Mouse (Mus musculus) urinary bladder, postnatal 14 days (tissue): ENCODE data around the gene Olfr522.
"Not testable (repeated sequence)": the region's sequence is repeated elsewhere in the genome, so short reads cannot be mapped to it uniquely, and the experiment has no call there.

ENCODE experiments used
- DNase-seq: peaks from one replicate; pipeline ENCODE4 v3.0.0; 2021; ENCODE audit warnings: low spot score

Gene Olfr522

DNA sequence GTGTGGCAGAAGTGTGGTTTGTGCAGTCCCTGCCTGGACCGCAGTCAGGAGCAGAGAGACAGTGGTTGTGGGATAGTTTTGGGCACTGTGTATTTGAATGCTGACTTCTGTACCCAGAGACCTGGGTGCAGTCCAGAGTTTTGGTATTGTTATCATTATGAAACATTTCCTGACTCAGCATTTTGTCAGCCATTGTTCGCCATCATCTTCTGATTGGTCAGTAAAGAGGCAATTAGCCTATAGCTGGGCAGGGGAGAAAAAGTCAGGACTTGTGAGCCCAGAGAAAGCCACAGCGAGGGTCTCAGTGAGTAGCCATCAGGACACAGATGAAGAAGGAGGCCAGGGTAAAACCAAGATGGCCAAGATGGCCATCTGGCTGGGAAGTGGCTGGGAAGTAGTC is 4.2 kb downstream of the Olfr522 start:
- DNase-seq, result no peak

DNA sequence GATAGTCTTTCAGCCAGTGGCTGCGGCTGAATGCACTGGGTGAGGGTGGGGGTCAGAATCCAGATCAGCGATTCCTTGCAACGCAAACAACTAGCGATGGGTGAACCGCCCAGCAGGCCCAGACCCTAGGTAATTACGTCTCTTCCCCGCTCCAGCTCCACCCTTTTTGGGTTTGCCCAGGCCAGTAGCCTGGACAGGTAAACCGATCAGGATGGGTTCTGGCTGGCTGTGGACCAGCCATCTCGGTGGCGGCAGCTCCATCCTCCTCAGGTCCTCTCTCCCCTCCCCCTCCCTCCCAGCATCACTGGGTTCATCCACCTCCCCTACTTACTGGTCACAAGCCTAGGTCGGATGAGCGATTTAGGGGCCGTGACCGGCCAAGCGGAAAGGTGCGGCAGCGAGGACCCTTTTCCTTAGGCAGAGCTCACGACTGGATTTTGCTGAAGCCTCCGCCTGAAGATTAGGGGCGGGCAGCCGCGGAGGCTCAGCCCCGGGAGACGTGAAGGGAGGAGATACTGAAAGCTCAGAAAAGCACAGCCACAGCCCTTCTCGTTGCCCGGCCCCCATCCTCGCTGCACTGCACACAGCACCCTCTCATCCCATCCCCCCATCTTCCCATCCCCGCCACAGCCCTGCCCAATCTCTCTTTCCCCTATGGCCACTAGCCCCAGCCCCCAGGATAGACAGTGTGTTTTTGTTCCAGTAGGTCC is 10.2 kb downstream of the Olfr522 start, which contains the start of gene Sprn:
Gene Sprn, minus strand, starts transcription at position 660 of the 710 bp plus-strand sequence.
- no peak for DNase-seq

DNA sequence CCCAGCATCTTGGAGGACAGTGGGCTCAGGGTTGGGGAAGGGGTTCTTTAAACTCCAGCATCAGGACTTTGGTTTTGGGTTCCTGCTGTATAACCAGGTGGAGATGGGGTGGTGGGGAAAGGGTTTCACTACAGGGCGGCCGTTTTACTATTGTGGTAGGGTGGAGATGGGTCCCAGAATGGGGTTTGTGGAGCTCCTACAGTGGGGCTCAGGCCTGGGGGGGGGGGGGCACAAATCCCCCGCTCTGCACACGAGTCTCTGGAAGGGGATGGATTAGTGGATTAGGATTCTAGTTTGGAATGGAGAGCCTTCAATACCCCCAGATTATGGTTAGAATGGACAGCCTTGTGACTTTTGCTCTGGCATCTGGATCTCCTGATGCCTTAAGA is 10.7 kb downstream of the Olfr522 start:
- DNase-seq, result no peak

DNA sequence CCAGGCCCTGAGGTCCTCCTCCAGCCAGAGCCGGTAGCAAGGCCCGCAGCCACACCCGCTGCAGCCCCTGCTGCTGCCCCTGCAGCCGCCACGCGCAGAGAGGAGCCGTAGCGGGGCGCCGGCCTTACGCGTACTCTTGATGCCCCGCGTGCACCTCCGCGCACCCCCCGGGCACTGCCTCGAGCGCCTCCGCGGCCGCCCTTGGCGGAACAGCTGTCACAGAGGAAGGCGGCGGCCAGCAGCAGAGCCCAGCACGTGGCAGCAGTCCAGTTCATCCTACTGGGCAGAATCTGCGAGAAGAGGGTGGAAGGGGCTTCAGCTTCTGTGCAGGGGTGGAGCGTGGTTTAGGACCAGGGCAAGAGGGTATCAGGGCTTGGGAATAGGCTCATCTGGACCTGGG is 11.2 kb downstream of the Olfr522 start:
- no peak for DNase-seq

GRCm38 (mm10) chr7:140144550-140144949 is 20.0 kb downstream of the Olfr522 start:
- DNase-seq, result no peak

DNA sequence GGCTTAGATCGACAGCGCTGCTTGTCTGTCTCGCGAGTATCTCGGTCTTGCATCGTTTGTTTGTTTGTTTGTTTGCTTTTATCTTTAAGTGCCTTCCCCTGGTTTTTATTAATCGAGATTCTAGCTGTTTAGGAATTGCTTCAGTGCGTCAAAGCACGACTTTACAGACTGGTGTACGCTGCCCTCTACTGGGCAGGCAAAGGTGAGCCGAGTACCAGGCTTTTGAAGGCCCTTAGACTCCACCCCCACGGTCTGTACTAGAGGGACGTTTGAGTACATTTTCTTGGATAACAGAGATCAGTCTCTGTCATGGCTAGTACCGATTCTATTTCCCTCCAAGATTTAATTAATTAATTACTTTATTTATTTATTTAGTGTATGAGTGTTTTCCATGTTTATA is 23.2 kb downstream of the Olfr522 start:
- peak; percentile 73 for DNase-seq

DNA sequence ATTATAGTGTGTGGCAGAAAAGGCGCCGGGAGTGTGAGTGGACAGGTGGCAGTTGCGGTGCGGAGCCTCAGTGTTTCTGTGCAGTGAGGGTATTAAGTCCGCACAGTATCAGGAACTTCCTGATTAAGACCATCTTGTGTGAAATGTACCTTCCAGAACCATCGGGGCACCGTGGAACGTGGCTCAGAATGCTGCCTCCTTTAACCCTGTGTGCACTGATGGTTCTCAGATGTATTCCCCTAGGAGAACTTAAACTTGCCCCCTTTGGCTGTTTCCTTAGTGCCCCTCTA is 26.6 kb downstream of the Olfr522 start:
- no peak for DNase-seq

GRCm38 (mm10) chr7:140137135-140138020 is 27.2 kb downstream of the Olfr522 start, which contains the start of gene Mtg1:
Mtg1 (plus strand) TSS chr7:140137564.
- DNase-seq, result peak; percentile 95

- peak; percentile 55 for DNase-seq
These were observed 29.3 kb downstream of the Olfr522 start for GRCm38 (mm10) chr7:140135106-140135770.

GRCm38 (mm10) chr7:140134033-140134432 is 30.5 kb downstream of the Olfr522 start:
- not testable (repeated sequence) for DNase-seq

- DNase-seq, result not testable (repeated sequence)
These were observed 32.4 kb downstream of the Olfr522 start for GRCm38 (mm10) chr7:140132184-140132583.

- no peak for DNase-seq
These were observed 36.7 kb downstream of the Olfr522 start for GRCm38 (mm10) chr7:140127911-140128310.

GRCm38 (mm10) chr7:140126934-140127333 is 37.6 kb downstream of the Olfr522 start:
- no peak for DNase-seq

DNA sequence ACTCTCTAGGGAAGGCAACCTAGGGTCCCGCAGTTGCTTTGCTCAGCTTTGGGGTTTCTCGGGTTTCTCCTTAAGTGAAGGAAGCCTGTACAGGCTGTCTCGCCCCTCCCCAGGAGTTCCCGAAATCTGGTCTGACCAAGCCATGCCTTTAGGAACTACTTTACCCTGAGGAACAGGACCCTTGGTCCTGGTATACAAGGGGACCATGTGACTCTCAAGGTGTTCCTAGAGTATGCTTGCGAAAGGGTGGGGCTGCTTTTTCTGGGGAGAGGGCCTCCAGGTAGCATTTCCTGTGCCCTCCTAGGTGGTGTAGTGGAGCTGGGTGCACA is 38.6 kb downstream of the Olfr522 start:
- no peak for DNase-seq

GRCm38 (mm10) chr7:140125278-140126021 is 39.1 kb downstream of the Olfr522 start:
- peak; percentile 97 for DNase-seq

DNA sequence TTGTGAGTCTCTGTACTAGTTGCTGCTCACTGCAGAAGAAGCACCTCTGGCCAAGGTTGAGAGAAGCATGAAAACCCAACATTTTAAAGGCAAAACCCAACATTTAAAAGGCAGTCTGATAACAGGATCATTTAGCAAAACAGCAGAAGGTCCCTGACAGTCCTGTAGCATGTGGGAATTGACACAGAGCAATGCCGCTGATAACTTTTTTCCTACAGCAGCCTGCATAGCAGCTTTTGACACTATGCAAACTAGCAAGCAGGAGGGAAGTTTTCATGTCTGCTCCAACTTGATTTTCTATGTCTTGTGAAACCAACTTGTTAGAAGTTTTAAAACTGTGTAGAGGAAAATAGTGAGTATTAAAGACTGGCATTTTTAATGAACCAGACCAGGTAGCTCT is 40.2 kb downstream of the Olfr522 start:
- DNase-seq, result no peak

DNA sequence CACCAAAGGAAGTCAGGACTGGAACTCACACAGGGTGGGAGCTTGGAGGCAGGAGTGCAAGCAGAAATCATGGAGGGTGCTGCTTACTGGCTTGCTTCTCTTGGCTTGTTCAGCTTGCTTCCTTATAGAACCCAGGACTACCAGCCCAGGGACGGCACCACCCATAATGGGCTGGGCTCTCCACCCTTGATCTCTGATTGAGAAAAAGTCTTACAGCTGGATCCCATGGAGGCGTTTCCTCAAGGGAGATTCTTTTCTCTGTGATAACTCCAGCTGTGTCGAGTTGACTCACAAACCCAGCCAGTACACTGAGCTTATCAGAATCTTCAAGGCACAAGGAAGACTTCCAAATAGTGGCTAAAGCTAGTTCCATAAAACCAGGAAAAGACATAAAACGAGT is 41.8 kb downstream of the Olfr522 start:
- no peak for DNase-seq

- peak; percentile 32 for DNase-seq
These were observed 43.1 kb downstream of the Olfr522 start for GRCm38 (mm10) chr7:140121338-140121910.

DNA sequence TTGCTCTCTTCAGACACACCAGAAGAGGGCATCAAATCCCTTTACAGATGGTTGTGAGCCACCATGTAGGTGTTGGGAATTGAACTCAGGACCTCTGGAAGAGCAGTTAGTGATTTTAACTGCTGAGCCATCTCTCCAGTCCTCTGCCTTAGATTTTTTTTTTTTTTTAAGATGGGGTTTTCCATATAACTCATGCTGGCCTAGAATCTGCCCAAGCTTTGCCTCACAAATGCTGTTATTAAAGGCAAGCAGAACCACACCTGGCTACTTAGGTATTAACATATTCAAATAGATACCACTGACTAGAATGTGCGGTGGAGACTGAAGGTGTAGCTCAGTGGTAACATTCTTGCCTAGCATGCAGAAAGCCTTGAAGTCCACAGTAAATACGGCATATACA is 44.1 kb downstream of the Olfr522 start:
- DNase-seq, result no peak

DNA sequence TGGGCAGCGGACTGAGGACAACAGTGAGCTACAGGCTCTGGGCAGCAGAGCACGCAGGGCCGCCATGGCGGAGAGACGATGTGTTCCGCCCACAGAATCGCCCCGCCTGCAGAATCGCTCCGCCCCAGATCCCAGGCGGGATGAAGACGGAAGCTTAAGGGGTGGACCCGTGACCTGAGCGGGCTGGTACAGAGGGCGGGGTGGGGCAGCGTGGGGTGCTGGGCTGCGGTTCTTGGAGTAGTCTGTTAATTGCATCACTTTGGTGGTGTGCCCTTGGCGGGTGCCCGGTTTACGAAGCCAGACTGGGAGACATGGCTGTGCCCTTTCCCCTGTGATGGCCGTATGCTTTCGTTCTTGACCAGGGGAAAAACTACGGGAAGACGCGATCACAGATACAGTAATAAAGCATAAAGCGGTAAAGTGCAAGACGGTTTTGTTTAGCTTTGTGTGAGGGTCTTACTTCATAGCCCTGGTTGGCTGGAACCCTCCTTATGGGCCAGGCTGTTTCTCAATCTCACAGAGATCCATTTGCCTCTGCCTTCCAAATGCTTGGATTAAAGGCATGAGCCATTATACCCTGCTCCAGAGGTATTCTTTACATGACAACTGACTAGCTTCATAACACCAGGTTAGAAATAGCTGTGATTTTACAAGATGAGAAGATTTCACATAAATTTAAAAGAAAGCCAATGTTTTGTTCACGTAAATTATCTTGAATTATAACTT is 48.1 kb downstream of the Olfr522 start, which contains the start of gene Echs1:
Gene Echs1, minus strand, starts transcription at position 148 of the 726 bp plus-strand sequence.
- peak; percentile 93 for DNase-seq
